Mouse (Mus musculus): Measurements from ENCODE around the gene Usp46. TPM values are rescaled to one million over a fixed set of nuclear protein-coding genes. Genes with fewer than 3 reads are reported as not detected.

Usp46 gene
- polyA plus RNA-seq, 1 experiment from 2014 or later, result 20.0 TPM

GRCm38 (mm10) chr5:73955691-73956090 lies 112.5 kb downstream of the Usp46 start:
- Histone ChIP-seq H3K9me3 (replicated peaks; ENCODE audit: control insufficient read depth, low read length) (no peaks in the 10 kb centered on the region), H3K9ac (ENCODE audit: low read depth, low read length) (no peak overlapping the region), H3K36me3 (ENCODE audit: control insufficient read depth, insufficient read depth) (no peaks in the 10 kb centered on the region), H3K27me3 (ENCODE audit: control insufficient read depth, insufficient read depth, low read depth, low read length) (no peaks in the 10 kb centered on the region), H3K4me2 (ENCODE audit: low read depth, low read length) (no peak overlapping the region), H3K4me3 (ENCODE audit: low read depth, low read length) (no peak overlapping the region), H3K27ac (ENCODE audit: low read length) (no peak overlapping the region), H3K4me1 (ENCODE audit: control insufficient read depth, low read depth, low read length) (no peaks in the 10 kb centered on the region)
- no peak for ATAC-seq (ENCODE audit: low read depth)
- WGBS (ENCODE audit: insufficient replicate concordance), result 50% methylated on average over 3 of the region's 3 CpGs

- Histone ChIP-seq H3K4me3 (ENCODE audit: low read depth, low read length) (no peak overlapping the region), H3K36me3 (ENCODE audit: control insufficient read depth, insufficient read depth) (no peaks in the 10 kb centered on the region), H3K9ac (ENCODE audit: low read depth, low read length) (no peak overlapping the region), H3K27ac (ENCODE audit: low read length) (no peak overlapping the region), H3K4me1 (ENCODE audit: control insufficient read depth, low read depth, low read length) (no peaks in the 10 kb centered on the region), H3K4me2 (ENCODE audit: low read depth, low read length) (no peak overlapping the region), H3K9me3 (replicated peaks; ENCODE audit: control insufficient read depth, low read length) (no peaks in the 10 kb centered on the region), H3K27me3 (ENCODE audit: control insufficient read depth, insufficient read depth, low read depth, low read length) (no peaks in the 10 kb centered on the region)
- no peak for ATAC-seq (ENCODE audit: low read depth)
- WGBS (ENCODE audit: insufficient replicate concordance), result 69% methylated on average over 4 of the region's 4 CpGs
These were observed 113.2 kb downstream of the Usp46 start for GRCm38 (mm10) chr5:73955005-73955404.

GRCm38 (mm10) chr5:73953066-73953614 lies 115.1 kb downstream of the Usp46 start:
- no peaks in the 10 kb centered on the region for H3K4me1 ChIP-seq (ENCODE audit: control insufficient read depth, low read depth, low read length)
- H3K36me3 ChIP-seq (ENCODE audit: control insufficient read depth, insufficient read depth), result no peaks in the 10 kb centered on the region
- H3K4me2 ChIP-seq (ENCODE audit: low read depth, low read length), result no peak overlapping the region
- H3K9ac ChIP-seq (ENCODE audit: low read depth, low read length), result no peak overlapping the region
- WGBS (ENCODE audit: insufficient replicate concordance), result 50% methylated on average over 3 of the region's 3 CpGs
- no peaks in the 10 kb centered on the region for H3K9me3 ChIP-seq (replicated peaks; ENCODE audit: control insufficient read depth, low read length)
- ATAC-seq (ENCODE audit: low read depth), result no peak
- H3K4me3 ChIP-seq (ENCODE audit: low read depth, low read length), result no peak overlapping the region
- no peak overlapping the region for H3K27ac ChIP-seq (ENCODE audit: low read length)
- H3K27me3 ChIP-seq (ENCODE audit: control insufficient read depth, insufficient read depth, low read depth, low read length), result no peaks in the 10 kb centered on the region

- Histone ChIP-seq H3K27ac (ENCODE audit: low read length) (no peak overlapping the region), H3K4me1 (ENCODE audit: control insufficient read depth, low read depth, low read length) (no peaks in the 10 kb centered on the region), H3K36me3 (ENCODE audit: control insufficient read depth, insufficient read depth) (no peaks in the 10 kb centered on the region), H3K9me3 (replicated peaks; ENCODE audit: control insufficient read depth, low read length) (no peaks in the 10 kb centered on the region), H3K9ac (ENCODE audit: low read depth, low read length) (no peak overlapping the region), H3K4me3 (ENCODE audit: low read depth, low read length) (no peak overlapping the region), H3K4me2 (ENCODE audit: low read depth, low read length) (no peak overlapping the region), H3K27me3 (ENCODE audit: control insufficient read depth, insufficient read depth, low read depth, low read length) (no peaks in the 10 kb centered on the region)
- no peak for ATAC-seq (ENCODE audit: low read depth)
- 63% methylated on average over 1 of the region's 1 CpGs for WGBS (ENCODE audit: insufficient replicate concordance)
These were observed 116.6 kb downstream of the Usp46 start for GRCm38 (mm10) chr5:73951649-73952000.

DNA sequence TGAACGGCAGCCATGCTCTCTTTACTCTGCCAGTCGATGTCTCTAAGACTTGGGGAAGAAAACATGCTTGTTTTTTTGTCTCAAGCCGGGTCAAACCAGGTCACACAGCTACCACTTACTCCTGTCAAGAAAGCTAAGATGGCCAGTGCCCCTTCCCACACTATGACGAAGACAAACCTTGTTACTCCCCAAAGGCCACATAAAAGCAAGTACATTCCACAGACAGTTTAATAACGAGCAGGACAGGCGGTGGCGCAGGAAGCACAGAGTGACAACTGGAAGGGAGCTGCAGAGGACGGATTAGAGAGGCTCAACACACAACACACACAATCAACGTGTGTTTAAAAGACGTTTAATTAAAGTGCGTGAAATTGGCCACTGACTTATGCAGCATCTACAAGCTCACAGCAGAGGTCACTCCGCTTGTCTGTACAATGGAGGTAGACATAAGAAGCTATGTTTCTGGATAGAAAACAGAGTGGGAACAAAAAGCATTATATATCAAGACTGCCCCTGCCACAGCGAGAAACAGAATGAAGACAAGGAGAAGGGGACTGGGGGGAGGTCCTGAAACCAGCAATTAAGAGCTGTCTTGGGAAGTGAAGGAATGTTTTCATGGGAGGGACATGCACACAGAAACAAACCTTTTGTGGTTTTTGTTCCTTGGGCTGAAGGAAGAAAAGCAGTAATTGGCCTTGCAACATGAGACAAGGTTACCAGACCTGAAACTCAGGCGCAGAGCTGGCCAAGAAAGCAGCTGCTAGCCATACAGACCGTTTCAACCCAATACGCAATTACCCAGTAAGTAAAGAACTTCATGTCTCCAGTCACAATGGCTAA lies 117.2 kb downstream of the Usp46 start:
- no peak overlapping the region for H3K4me3 ChIP-seq (ENCODE audit: low read depth, low read length)
- WGBS (ENCODE audit: insufficient replicate concordance), result 65% methylated on average over 16 of the region's 16 CpGs
- no peaks in the 10 kb centered on the region for H3K36me3 ChIP-seq (ENCODE audit: control insufficient read depth, insufficient read depth)
- ATAC-seq (ENCODE audit: low read depth), result no peak
- H3K4me2 ChIP-seq (ENCODE audit: low read depth, low read length), result no peak overlapping the region
- no peak overlapping the region for H3K27ac ChIP-seq (ENCODE audit: low read length)
- H3K9ac ChIP-seq (ENCODE audit: low read depth, low read length), result no peak overlapping the region
- H3K4me1 ChIP-seq (ENCODE audit: control insufficient read depth, low read depth, low read length), result no peaks in the 10 kb centered on the region
- H3K9me3 ChIP-seq (replicated peaks; ENCODE audit: control insufficient read depth, low read length), result no peaks in the 10 kb centered on the region
- no peaks in the 10 kb centered on the region for H3K27me3 ChIP-seq (ENCODE audit: control insufficient read depth, insufficient read depth, low read depth, low read length)

Other genes with a start within 250 kb of the Usp46 start
- 3.8 and 4.7 TPM in 2 replicates for gene Rasl11b, start 126.9 kb upstream of the Usp46 start, polyA plus RNA-seq (2015; fragmentation: Nextera tagmentation; extraction: Ambion mirVana)